Mouse (Mus musculus) lung, embryonic 14.5 days (tissue): ENCODE measurements at regions not wholly inside any gene's neighbourhood (a gene's known extent, or its start where the extent isn't known, plus 50 kb on each side); places are given as distances from the start of the nearest gene placed in this dataset.

Source experiments
- ATAC-seq: fragments of 200-750 bp; cut with Nextera tagmentation; 2 replicates; pipeline ENCODE4 v1.8.0; 2017; ENCODE audit warnings: mild to moderate bottlenecking, moderate TSS enrichment, moderate library complexity; ENCODE audit not compliant: insufficient read depth
- DNase-seq: peaks from one replicate; pipeline ENCODE4 v3.0.0-alpha.2; 2015
- H3K27ac ChIP-seq: fragments of 300-500 bp; sonication (generic); 2 replicates; pipeline ENCODE4 v1.5.1; 2014; ENCODE audit warnings: low read depth, mild to moderate bottlenecking, moderate library complexity
- H3K27me3 ChIP-seq: fragments of 300-500 bp; sonication (generic); 2 replicates; pipeline ENCODE4 v1.6.1; 2014; ENCODE audit warnings: low read length, control low read depth; ENCODE audit not compliant: insufficient read depth
- H3K36me3 ChIP-seq: fragments of 300-500 bp; sonication (generic); 2 replicates; pipeline ENCODE4 v1.6.1; 2014; ENCODE audit warnings: control low read depth; ENCODE audit not compliant: insufficient read depth
- H3K4me1 ChIP-seq: fragments of 300-500 bp; sonication (generic); 2 replicates; pipeline ENCODE4 v1.6.1; 2014; ENCODE audit warnings: antibody characterized with exemption, control low read depth; ENCODE audit not compliant: insufficient read depth
- H3K4me2 ChIP-seq: fragments of 300-500 bp; sonication (generic); 2 replicates; pipeline ENCODE4 v1.6.1; 2014; ENCODE audit warnings: mild to moderate bottlenecking
- H3K4me3 ChIP-seq: fragments of 300-500 bp; sonication (generic); 2 replicates; pipeline ENCODE4 v1.5.1; 2014; ENCODE audit warnings: low read depth, low read length
- H3K9ac ChIP-seq: fragments of 300-500 bp; sonication (generic); 2 replicates; pipeline ENCODE4 v1.6.1; 2014
- H3K9me3 ChIP-seq: fragments of 300-500 bp; sonication (generic); 2 replicates; pipeline ENCODE4 v1.6.1; 2016; ENCODE audit warnings: low read depth, low read length, control low read depth
- CTCF ChIP-seq: IDR thresholded peaks from 2 replicates; pipeline ENCODE4 v1.5.1; 2016; ENCODE audit warnings: antibody characterized with exemption, low read depth
- WGBS: fragments of 180-500 bp; shearing (Covaris S2); extraction: QIAGEN DNeasy Blood & Tissue Kit; methylation state at CpG from one replicate; pipeline ENCODE4 v1.1.7; 2014; 5-methylcytosine and 5-hydroxymethylcytosine counted together

DNA sequence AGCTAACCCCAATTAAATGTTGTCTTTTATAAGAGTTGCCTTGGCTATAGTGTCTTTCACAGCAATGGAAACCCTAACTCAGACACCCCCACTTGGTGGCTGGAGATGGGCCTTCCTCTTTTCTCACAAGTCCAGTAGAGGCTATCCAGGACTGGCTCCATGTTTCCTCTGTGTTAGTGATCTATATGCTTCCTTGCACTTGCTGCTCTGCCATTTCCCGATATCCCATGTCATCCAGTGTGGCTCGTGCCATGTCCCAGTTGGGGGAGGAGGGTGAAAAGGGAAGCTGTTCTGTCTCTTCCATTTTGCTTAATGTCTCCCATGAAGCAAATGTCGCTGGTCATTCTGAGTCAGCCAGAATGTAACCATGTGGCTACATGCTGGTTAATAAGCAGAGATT, 194.2 kb upstream of the Peli2 start:
- no peaks in the 10 kb centered on the region for H3K36me3 ChIP-seq
- H3K9me3 ChIP-seq = no peaks in the 10 kb centered on the region
- H3K4me1 ChIP-seq = no peaks in the 10 kb centered on the region
- DNase-seq = no peak
- H3K27ac ChIP-seq = no peak overlapping the region
- no peak overlapping the region for H3K9ac ChIP-seq
- no peak overlapping the region for H3K4me2 ChIP-seq
- 93% methylated on average over 3 of the region's 3 CpGs for WGBS
- no peak for TF ChIP-seq CTCF
- no peaks in the 10 kb centered on the region for H3K27me3 ChIP-seq
- no peak overlapping the region for H3K4me3 ChIP-seq
- no peak for ATAC-seq

DNA sequence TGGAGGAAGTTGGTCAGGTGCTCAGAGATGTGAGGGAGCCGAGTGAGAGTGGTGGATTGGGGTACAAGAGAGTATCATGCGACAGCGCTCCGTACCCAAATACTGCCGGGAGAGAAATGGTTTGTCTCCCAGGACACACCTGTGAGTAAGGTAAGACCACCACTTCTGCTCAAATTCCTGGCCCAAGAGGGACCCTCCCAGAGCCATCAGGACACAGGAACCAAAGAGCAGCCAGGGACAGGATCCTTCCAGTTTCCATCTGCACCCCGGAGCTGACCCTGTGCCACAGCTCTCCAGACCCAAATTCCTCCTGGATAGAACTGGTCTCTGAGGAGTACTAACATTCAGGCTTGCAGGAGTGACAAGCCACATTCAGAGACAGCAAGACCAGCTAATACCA, 185.2 kb upstream of the Peli2 start:
- ATAC-seq (no peak), DNase-seq (no peak)
- Histone ChIP-seq H3K9ac (no peak overlapping the region), H3K9me3 (no peaks in the 10 kb centered on the region), H3K27me3 (no peaks in the 10 kb centered on the region), H3K4me1 (no peaks in the 10 kb centered on the region), H3K4me3 (no peak overlapping the region), H3K36me3 (no peaks in the 10 kb centered on the region), H3K27ac (no peak overlapping the region), H3K4me2 (no peak overlapping the region)
- WGBS = 94% methylated on average over 6 of the region's 6 CpGs
- TF ChIP-seq CTCF = no peak

DNA sequence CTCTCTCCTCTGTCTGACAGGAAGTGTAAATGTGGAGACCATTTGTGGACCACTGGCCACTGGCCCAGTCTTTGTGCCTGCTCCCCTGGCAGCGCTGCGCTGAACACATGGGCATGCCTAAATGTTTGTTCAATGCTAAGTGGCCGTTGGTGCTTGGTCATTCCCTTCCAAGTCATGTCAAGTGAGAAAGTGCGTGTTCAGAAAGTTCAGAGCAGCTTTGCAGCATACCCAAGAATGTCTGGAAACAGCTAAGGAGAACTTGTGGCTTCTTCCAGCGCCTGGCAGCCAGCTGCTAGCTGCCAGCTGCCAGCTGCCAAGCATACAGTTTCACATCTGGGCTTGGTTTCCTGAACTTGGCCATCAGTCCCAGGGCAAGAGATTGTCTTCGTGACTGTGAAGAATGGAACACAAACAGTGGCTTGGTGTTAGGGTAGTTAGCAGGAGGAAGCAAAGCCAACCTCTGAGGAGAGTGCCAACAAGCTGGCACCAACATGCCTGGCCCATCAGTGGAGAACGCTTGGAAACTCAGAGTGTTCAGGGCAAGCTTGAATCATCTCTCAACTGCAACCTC, 183.5 kb upstream of the Peli2 start:
- Histone ChIP-seq H3K36me3 (no peaks in the 10 kb centered on the region), H3K4me2 (no peak overlapping the region), H3K4me3 (no peak overlapping the region), H3K9ac (no peak overlapping the region), H3K27ac (peak overlapping the region; percentile 12; the same call in 1 of the 2 replicates), H3K27me3 (no peaks in the 10 kb centered on the region), H3K9me3 (no peaks in the 10 kb centered on the region), H3K4me1 (no peaks in the 10 kb centered on the region)
- TF ChIP-seq CTCF = no peak
- peak; percentile 62 for DNase-seq
- peak; percentile 39; the same call in 1 of the 2 replicates for ATAC-seq
- WGBS = 51% methylated on average over 7 of the region's 7 CpGs

DNA sequence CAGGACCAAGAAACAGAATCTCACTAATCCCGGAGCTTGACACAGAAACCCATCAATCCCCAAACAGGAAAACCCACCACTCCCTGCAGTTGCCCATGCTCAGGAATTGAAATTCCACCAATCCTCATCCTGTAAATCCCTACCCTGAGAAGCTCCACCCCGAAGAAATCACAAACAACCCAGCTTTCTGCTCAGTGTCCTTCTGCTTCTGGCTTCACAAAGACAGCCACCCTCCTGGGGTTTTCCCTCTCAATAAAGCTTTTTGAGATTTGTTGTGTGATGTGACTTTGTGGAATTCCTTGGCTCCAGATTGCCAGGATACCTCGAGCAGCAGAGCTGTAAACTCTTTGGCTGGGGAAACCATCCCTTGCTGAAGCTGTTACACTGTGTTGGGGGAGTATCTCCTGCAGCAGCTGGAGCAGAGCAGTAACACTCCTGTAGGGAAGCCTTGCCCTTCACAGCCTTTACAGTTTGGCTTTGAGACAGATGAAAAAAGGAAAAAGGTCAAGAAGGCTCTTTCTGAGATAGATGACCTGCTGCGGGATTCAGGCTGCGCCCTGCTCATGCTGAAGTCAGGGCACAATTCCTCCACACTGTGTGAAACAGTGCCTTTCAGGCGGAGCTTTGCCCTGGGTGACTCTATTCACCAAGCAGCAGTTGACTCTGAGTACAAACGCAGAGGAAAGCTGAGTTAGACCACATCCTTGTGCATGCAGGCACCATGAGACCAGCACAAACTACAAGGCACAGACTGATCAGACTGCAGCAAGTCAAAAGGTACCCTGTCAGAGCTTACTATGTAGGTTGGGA, 180.6 kb upstream of the Peli2 start:
- Histone ChIP-seq H3K4me3 (no peak overlapping the region), H3K27ac (peak overlapping the region; percentile 60; the same call in 1 of the 2 replicates), H3K9me3 (no peaks in the 10 kb centered on the region), H3K4me2 (no peak overlapping the region), H3K36me3 (no peaks in the 10 kb centered on the region), H3K27me3 (no peaks in the 10 kb centered on the region), H3K4me1 (no peaks in the 10 kb centered on the region), H3K9ac (no peak overlapping the region)
- no peak for TF ChIP-seq CTCF
- ATAC-seq = peak; percentile 94
- 31% methylated on average over 7 of the region's 7 CpGs for WGBS
- peak; percentile 81 for DNase-seq

DNA sequence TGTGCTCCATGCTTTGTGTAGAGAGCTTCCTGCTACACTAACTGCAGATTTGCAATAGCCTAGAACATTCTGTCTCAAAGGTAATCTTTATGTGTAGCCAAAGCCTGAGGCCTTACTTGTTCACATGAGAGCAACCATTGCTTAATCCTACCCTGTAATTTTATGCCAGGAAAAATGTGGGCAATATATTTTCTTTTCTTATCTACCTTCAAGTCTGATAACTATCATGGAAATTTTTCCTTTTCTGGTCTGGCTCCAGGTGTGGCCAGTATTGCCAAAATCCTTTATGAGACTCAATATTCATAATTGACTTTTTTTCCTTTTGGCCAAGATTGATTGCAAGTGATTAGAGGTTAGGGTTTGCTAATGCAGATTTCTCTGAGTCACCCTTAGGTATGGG, 178.0 kb upstream of the Peli2 start:
- Histone ChIP-seq H3K4me1 (no peaks in the 10 kb centered on the region), H3K36me3 (no peaks in the 10 kb centered on the region), H3K27ac (no peak overlapping the region), H3K4me2 (no peak overlapping the region), H3K4me3 (no peak overlapping the region), H3K9ac (no peak overlapping the region), H3K9me3 (no peaks in the 10 kb centered on the region), H3K27me3 (no peaks in the 10 kb centered on the region)
- ATAC-seq = no peak
- no peak for TF ChIP-seq CTCF
- DNase-seq = no peak

DNA sequence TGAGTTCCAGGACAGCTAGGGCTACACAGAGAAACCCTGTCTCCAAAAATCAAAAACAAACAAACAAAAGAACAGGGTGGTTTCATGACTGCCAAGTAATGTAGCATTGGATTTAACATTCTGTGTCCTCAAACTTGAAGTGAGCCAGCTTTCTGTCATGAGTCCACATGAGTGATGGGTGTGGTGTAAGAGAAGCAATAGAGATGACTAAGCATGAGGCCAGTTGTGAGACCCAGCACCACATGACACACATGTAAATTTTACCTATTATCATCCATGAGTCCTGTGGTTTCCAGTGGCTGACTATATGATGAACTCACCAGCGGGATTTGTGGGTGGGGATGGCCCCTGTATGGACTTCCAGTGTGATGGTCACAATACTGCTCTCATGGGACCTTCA, 176.0 kb upstream of the Peli2 start:
- DNase-seq (no peak), ATAC-seq (no peak)
- H3K9ac ChIP-seq = no peak overlapping the region
- WGBS = 94% methylated on average over 1 of the region's 1 CpGs
- no peak for TF ChIP-seq CTCF
- no peak overlapping the region for H3K27ac ChIP-seq
- no peaks in the 10 kb centered on the region for H3K4me1 ChIP-seq
- H3K27me3 ChIP-seq = no peaks in the 10 kb centered on the region
- H3K36me3 ChIP-seq = no peaks in the 10 kb centered on the region
- no peak overlapping the region for H3K4me3 ChIP-seq
- no peak overlapping the region for H3K4me2 ChIP-seq
- no peaks in the 10 kb centered on the region for H3K9me3 ChIP-seq

DNA sequence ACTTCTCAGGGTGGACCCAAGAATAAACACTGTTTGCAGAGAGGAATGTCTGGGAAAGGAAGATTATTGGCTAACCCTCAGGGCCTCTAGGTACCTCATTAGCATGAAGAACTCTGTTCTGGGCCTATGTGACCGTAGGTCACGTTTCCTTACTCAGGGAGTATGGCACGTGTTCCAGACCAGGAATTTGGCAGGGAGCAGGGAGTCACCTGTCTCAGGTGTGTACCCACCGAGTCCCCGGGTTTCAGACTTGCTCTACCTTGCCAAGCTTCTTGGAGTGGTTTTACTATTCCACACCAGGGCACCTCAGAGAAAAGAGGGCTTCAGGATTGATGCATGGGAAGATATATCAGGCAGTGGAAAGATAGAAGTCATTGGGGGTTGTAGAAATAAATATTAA, 169.6 kb upstream of the Peli2 start:
- DNase-seq (no peak), ATAC-seq (no peak)
- H3K36me3 ChIP-seq = no peaks in the 10 kb centered on the region
- H3K4me1 ChIP-seq = no peaks in the 10 kb centered on the region
- no peak overlapping the region for H3K4me3 ChIP-seq
- no peaks in the 10 kb centered on the region for H3K9me3 ChIP-seq
- no peaks in the 10 kb centered on the region for H3K27me3 ChIP-seq
- 77% methylated on average over 5 of the region's 5 CpGs for WGBS
- no peak for TF ChIP-seq CTCF
- H3K27ac ChIP-seq = no peak overlapping the region
- H3K4me2 ChIP-seq = no peak overlapping the region
- no peak overlapping the region for H3K9ac ChIP-seq
